Mouse (Mus musculus): ENCODE data around the gene Mapk8ip3. TPM values are rescaled to one million over a fixed set of nuclear protein-coding genes. Genes with fewer than 3 reads are reported as not detected.

Gene Mapk8ip3
- polyA plus RNA-seq, 1 experiment from 2014 or later: 76.5 TPM

DNA sequence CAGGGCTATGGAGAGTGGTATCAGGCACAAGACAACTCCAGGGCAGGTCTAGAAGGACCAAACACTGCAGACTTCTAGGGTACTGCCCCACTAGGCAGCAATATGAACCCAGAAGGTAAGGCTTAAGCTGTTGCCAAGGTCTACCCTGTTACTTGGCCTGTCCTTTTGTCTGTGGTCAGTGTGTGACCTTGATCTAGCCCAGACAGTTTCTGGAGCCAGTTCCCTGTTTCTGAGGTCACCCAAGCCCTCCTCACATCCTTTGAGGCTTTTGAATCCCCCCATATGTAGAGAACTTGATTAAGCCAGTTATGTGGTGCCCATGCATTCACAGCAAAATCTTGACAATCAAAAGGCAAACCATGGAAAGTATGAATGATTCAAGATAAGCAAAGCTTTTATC, 1.1 kb downstream of the Mapk8ip3 start:
- Histone ChIP-seq H3K27ac (no peak overlapping the region), H3K36me3 (replicated peaks) (peaks cover 8% of the 10 kb centered on the region; the same call in 1 of the 2 replicates), H3K4me3 (replicated peaks) (peak overlapping the region; percentile 93), H3K4me2 (peak overlapping the region; percentile 75), H3K27me3 (no peaks in the 10 kb centered on the region), H3K4me1 (peaks cover 27% of the 10 kb centered on the region), H3K9me3 (no peaks in the 10 kb centered on the region), H3K9ac (peak overlapping the region; percentile 93)
- no peak for ATAC-seq (ENCODE audit: low FRiP score)

DNA sequence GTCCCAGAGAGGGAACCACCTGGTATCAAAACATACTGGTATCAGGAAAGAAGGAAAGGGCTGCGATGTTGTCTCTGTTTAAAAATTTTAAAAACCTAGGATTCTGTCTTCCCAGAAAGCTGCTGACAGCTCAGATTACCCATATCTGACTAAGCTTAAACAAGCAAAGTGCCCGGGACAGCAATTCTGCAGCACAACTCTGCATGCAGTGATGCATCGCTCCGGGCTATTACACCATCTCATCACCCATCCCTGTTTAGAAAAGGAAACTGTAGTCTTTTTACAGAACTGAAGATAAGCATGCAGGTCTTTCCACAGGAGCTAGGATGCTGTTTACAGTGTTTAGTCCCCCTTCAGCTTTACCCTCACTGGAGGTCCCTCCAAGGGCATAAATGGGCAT, 1.9 kb downstream of the Mapk8ip3 start:
- no peak overlapping the region for H3K27ac ChIP-seq
- peaks cover 7% of the 10 kb centered on the region; the same call in 1 of the 2 replicates for H3K36me3 ChIP-seq (replicated peaks)
- H3K9me3 ChIP-seq: no peaks in the 10 kb centered on the region
- peak overlapping the region; percentile 93; the same call in 1 of the 2 replicates for H3K4me3 ChIP-seq (replicated peaks)
- peaks cover 27% of the 10 kb centered on the region for H3K4me1 ChIP-seq
- 87% methylated on average over 4 of the region's 4 CpGs for WGBS
- no peak for ATAC-seq (ENCODE audit: low FRiP score)
- peak overlapping the region; percentile 75 for H3K4me2 ChIP-seq
- no peaks in the 10 kb centered on the region for H3K27me3 ChIP-seq
- peak overlapping the region; percentile 93 for H3K9ac ChIP-seq

DNA sequence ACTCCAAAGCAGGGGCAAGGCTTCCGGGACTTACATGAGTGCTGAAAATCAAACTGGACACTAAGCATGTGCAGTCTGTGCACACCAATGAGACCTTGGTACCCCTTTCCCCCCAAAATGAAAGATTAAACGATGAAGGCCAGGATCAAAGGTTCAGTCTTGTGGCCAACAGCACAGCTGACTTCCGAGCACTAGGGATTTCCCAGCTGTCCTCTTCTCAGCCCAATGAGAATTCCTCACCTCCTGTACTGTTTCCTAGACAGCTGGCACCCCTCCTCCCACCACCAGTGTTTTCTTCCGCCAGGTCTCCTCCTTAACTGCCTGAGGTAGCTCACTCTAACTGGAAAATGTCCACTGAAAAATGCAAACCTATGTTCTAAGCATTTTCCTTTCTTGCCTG, 3.6 kb downstream of the Mapk8ip3 start:
- Histone ChIP-seq H3K9ac (no peak overlapping the region), H3K9me3 (no peaks in the 10 kb centered on the region), H3K4me1 (peaks cover 27% of the 10 kb centered on the region), H3K4me3 (replicated peaks) (no peak overlapping the region), H3K36me3 (replicated peaks) (peaks cover 7% of the 10 kb centered on the region; the same call in 1 of the 2 replicates), H3K27ac (no peak overlapping the region), H3K4me2 (no peak overlapping the region), H3K27me3 (no peaks in the 10 kb centered on the region)
- no peak for ATAC-seq (ENCODE audit: low FRiP score)
- WGBS: 83% methylated on average over 4 of the region's 4 CpGs

DNA sequence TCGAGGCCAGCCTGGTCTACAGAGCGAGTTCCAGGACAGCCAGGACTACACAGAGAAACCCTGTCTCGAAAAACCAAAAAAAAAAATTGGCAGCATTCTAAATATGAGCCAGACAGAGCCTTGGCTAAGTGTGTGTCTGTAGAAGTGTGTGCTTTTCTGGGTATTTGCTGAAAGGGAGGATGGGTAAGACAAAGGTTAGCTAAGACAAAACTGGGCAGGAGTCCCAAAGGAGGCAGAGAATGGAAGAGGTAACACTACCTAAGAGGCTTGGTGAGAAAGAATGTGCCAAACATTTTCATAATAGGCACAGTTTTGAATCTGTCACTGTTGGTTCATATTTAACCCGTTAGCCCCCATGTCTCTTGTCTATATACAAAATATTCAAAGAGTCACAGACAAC, 4.3 kb downstream of the Mapk8ip3 start:
- no peak for ATAC-seq (ENCODE audit: low FRiP score)

DNA sequence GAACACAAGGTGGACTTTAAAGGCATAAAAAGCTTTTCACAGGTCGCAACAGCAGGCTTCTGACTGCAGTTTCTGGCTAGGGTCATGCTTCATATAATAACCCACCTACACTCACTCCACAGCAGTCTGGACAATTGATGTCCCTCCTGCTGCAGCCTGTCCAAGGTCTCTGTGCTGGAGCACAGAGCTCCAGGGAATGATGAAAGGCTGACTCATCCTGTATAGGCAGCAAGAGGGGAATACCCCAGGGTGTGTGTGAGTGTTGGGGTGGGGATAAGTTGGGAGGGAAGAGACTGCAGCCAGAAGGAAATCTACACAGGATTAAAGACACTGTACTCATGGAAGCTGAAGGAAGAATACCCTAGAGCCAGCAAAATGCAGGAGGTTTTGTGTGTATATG, 7.3 kb downstream of the Mapk8ip3 start:
- H3K4me2 ChIP-seq: no peak overlapping the region
- no peaks in the 10 kb centered on the region for H3K9me3 ChIP-seq
- 91% methylated on average over 1 of the region's 1 CpGs for WGBS
- ATAC-seq (ENCODE audit: low FRiP score): no peak
- H3K27ac ChIP-seq: no peak overlapping the region
- no peak overlapping the region for H3K9ac ChIP-seq
- H3K27me3 ChIP-seq: no peaks in the 10 kb centered on the region
- H3K4me3 ChIP-seq (replicated peaks): no peak overlapping the region
- H3K36me3 ChIP-seq (replicated peaks): peaks cover 38% of the 10 kb centered on the region
- peaks cover 9% of the 10 kb centered on the region for H3K4me1 ChIP-seq

More for the DNA sequence above, 4.3 kb downstream of the Mapk8ip3 start:
- H3K4me1 ChIP-seq: peaks cover 27% of the 10 kb centered on the region
- H3K9ac ChIP-seq: no peak overlapping the region
- no peak overlapping the region for H3K27ac ChIP-seq
- H3K36me3 ChIP-seq (replicated peaks): peaks cover 10% of the 10 kb centered on the region
- H3K27me3 ChIP-seq: no peaks in the 10 kb centered on the region
- 94% methylated on average over 4 of the region's 4 CpGs for WGBS
- no peaks in the 10 kb centered on the region for H3K9me3 ChIP-seq
- no peak overlapping the region for H3K4me3 ChIP-seq (replicated peaks)
- H3K4me2 ChIP-seq: no peak overlapping the region

DNA sequence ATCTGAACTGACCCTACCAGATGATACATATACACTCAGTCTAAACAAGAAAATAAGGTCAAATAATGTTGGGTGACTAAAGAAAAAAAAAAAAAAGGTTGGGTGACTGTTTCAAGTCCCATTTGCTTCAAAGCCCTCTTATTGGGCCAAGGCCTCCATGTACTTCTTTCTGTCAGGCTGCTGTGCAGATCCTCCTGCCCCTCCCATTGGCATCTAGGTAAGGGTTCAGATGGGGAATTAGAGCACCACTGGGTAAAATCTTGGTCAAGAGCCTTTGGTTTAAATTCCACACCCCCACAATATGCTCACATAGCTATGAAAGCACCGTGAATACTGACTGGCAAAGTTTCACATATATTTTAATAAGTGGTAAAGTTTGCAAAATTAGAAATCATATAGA, 13.5 kb downstream of the Mapk8ip3 start:
- Histone ChIP-seq H3K9me3 (no peaks in the 10 kb centered on the region), H3K4me2 (no peak overlapping the region), H3K27ac (no peak overlapping the region), H3K27me3 (no peaks in the 10 kb centered on the region), H3K9ac (no peak overlapping the region), H3K36me3 (replicated peaks) (peaks cover 90% of the 10 kb centered on the region), H3K4me3 (replicated peaks) (no peak overlapping the region), H3K4me1 (no peaks in the 10 kb centered on the region)
- no peak for ATAC-seq (ENCODE audit: low FRiP score)
- WGBS: 93% methylated on average over 1 of the region's 1 CpGs

DNA sequence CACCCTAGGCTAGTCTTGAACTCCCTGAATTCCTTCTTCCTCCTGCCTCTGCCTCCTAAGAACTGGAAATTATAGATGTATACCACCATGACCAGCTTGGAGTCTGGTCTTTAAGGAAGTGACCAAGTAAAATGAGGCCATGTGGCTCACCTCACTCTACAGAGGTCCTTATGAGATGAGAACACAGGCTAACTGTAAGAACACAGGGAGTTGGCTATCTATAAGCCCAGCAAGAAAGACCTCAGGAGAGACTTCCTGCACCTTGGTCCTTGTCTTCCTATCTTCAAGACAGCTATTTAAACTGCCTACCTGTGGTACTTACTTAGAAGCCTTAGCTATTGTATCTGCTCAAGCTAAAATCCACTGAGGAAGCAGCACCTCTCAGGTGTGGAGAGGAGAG, 22.8 kb downstream of the Mapk8ip3 start:
- no peak for ATAC-seq (ENCODE audit: low FRiP score)
- Histone ChIP-seq H3K27ac (no peak overlapping the region), H3K4me1 (no peaks in the 10 kb centered on the region), H3K27me3 (no peaks in the 10 kb centered on the region), H3K4me2 (no peak overlapping the region), H3K9me3 (no peaks in the 10 kb centered on the region), H3K9ac (no peak overlapping the region), H3K36me3 (replicated peaks) (peaks cover 97% of the 10 kb centered on the region), H3K4me3 (replicated peaks) (no peak overlapping the region)

DNA sequence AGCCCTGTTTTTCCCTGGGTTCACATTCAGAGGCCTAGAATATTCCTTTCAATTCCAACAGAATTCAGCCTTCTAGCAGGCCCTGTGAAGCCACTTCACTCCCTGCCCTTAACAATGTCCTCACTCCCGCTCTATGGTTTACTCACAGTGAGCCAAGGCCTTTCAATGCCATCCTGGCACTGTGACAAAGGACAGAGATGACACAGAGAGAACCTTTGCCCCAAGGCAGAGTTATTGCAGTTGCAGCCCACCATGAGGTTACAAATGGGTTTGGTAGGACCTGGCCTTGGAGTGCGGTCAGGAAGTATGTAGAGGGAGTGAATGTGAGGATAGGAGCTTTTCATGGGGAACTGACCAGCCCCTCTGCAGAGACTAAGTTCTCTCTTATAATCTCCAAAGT, 29.2 kb downstream of the Mapk8ip3 start:
- H3K4me3 ChIP-seq (replicated peaks): no peak overlapping the region
- no peak overlapping the region for H3K9ac ChIP-seq
- no peak for ATAC-seq (ENCODE audit: low FRiP score)
- H3K27me3 ChIP-seq: no peaks in the 10 kb centered on the region
- no peaks in the 10 kb centered on the region for H3K4me1 ChIP-seq
- H3K36me3 ChIP-seq (replicated peaks): peaks cover 99% of the 10 kb centered on the region
- no peak overlapping the region for H3K27ac ChIP-seq
- H3K4me2 ChIP-seq: no peak overlapping the region
- no peaks in the 10 kb centered on the region for H3K9me3 ChIP-seq
- 98% methylated on average over 2 of the region's 2 CpGs for WGBS

DNA sequence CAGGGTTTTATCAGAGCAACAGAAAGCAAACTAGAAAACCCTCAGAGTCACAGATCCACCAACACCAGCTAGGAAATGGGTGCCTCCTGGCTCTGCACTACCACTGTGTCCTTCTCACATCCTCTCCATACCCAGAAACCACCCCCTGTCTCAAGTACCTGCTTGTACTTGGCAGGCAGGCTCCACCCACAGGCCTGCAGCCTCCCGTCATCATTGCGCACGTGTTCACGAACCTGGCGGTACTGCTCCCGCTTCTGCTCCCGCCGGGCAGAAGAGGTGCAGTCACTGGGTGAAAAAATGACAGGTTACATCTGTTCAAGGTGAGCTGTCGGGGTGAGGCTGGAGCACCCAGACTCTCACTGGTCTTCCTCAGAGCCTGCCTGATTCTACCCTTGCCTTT, 33.0 kb downstream of the Mapk8ip3 start:
- Histone ChIP-seq H3K27ac (no peak overlapping the region), H3K4me2 (no peak overlapping the region), H3K27me3 (no peaks in the 10 kb centered on the region), H3K4me1 (no peaks in the 10 kb centered on the region), H3K9me3 (no peaks in the 10 kb centered on the region), H3K9ac (no peak overlapping the region), H3K4me3 (replicated peaks) (no peak overlapping the region), H3K36me3 (replicated peaks) (peaks cover 100% of the 10 kb centered on the region)
- 95% methylated on average over 9 of the region's 9 CpGs for WGBS
- no peak for ATAC-seq (ENCODE audit: low FRiP score)

DNA sequence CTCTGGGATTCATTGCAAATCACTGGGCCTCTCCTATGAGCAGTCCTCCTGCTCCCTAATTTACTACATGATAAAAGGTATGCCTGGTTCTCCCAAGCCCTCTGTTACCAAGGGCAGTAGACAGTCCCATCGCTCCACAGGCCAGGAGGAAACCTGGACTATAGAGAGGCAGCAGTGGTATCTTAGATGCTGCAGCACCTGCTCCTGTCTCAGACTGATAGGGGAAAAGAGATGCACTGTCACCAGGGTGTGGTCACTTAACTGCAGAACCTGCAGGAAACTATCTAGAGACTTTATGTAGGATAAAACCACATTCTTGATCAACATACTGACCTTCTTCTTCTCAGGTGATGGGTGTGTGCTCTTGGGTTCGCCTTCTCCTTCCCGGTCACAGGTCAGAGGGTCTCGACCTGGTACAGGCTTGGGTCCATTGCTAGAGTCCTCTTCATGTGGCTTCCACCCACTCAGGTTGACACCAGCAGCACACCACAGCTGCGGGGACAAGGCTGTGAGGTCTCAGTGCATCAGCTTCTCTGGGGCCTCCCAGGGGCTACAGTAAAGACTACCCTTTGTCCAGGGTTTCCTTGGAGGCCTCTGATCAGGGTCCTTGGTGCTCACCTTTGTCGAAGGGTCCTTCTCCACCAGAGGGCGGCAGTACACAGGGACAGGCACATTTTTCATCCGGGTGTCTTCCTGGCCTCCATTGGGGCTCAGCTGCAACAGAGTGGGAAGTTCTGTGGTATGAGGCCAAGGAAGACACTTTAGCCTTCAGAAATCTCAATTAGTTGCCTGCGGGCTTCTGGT, 33.9 kb downstream of the Mapk8ip3 start:
- Histone ChIP-seq H3K4me2 (no peak overlapping the region), H3K27me3 (no peaks in the 10 kb centered on the region), H3K27ac (no peak overlapping the region), H3K9me3 (no peaks in the 10 kb centered on the region), H3K4me3 (replicated peaks) (no peak overlapping the region), H3K4me1 (peaks cover 1% of the 10 kb centered on the region), H3K9ac (no peak overlapping the region), H3K36me3 (replicated peaks) (peaks cover 100% of the 10 kb centered on the region)
- no peak for ATAC-seq (ENCODE audit: low FRiP score)
- WGBS: 77% methylated on average over 9 of the region's 9 CpGs

DNA sequence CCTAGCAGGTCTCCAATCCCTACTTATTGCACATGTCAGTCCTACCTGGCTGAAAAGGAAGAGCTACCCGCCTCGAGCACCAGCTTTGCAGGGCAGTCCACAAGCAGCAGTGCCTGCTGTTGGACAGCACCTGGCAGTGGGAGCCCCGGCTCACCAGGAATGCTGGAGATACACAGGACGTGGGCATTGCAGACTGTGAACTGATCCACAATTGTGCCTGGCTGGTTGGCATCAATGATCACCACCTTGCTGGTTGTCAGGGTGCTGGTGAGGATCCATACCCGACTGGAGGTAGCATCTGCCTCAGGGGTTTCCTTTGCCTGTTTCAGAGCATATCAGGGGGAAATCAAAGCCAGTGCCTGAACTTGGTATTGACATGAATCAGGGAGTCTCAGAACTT, 34.7 kb downstream of the Mapk8ip3 start:
- Histone ChIP-seq H3K4me1 (peaks cover 9% of the 10 kb centered on the region), H3K4me3 (replicated peaks) (no peak overlapping the region), H3K9ac (no peak overlapping the region), H3K27ac (no peak overlapping the region), H3K4me2 (no peak overlapping the region), H3K27me3 (no peaks in the 10 kb centered on the region), H3K36me3 (replicated peaks) (peaks cover 100% of the 10 kb centered on the region), H3K9me3 (no peaks in the 10 kb centered on the region)
- WGBS: 92% methylated on average over 5 of the region's 5 CpGs
- no peak for ATAC-seq (ENCODE audit: low FRiP score)

DNA sequence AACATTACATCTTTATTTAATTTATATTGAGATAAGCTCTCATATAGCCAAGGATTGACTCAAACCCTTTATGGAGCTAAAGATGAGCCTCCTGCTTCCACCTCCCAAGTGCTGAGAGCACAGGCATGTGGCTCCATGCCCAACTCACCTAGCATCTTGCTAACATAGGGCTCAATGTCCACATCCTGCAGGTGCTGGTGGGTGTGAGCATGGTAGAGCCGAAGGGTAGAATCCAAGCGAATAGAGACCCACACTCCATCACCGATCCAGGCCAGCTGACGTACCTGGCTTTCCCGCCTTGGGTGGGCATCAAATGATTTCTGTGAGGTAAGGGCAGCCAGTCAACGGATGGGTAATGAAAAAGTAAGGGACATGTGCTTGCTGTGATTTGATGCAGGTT, 36.8 kb downstream of the Mapk8ip3 start:
- WGBS: 95% methylated on average over 6 of the region's 6 CpGs
- peaks cover 80% of the 10 kb centered on the region for H3K36me3 ChIP-seq (replicated peaks)
- H3K9ac ChIP-seq: no peak overlapping the region
- H3K4me1 ChIP-seq: peaks cover 23% of the 10 kb centered on the region
- H3K27ac ChIP-seq: no peak overlapping the region
- no peaks in the 10 kb centered on the region for H3K9me3 ChIP-seq
- H3K4me2 ChIP-seq: no peak overlapping the region
- no peak for ATAC-seq (ENCODE audit: low FRiP score)
- no peak overlapping the region for H3K4me3 ChIP-seq (replicated peaks)
- no peaks in the 10 kb centered on the region for H3K27me3 ChIP-seq

DNA sequence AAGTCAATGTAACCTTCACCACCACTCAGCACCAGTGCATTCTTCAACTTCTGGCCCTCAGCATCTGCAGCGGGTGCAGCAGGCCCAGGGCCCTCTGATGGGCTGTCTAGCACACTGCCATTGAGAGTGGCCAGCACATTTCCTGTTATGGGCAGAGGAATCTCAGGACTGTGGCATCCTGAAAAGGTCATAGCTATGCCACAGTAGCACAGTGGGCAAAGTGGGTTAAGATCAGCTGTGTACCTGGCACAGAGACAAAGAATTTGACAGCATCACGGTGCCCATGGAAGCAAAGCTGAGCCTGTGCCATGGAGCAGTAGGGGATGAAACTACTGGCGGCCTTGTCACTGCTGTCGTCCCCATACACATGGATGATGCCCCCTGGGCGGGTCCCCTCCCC, 37.6 kb downstream of the Mapk8ip3 start:
- Histone ChIP-seq H3K27me3 (no peaks in the 10 kb centered on the region), H3K4me1 (peaks cover 27% of the 10 kb centered on the region), H3K4me2 (no peak overlapping the region), H3K4me3 (replicated peaks) (no peak overlapping the region), H3K27ac (no peak overlapping the region), H3K36me3 (replicated peaks) (peaks cover 72% of the 10 kb centered on the region), H3K9me3 (no peaks in the 10 kb centered on the region), H3K9ac (no peak overlapping the region)
- no peak for ATAC-seq (ENCODE audit: low FRiP score)
- WGBS: 90% methylated on average over 5 of the region's 5 CpGs
